Mouse (Mus musculus) cerebellum, postnatal 25 days (tissue): ENCODE results near the gene Sbds.
A peak's percentile ranks its signal among the peaks of the same experiment; 100 is the strongest.

Source experiments
- DNase-seq, 2 experiments: peaks; one replicate each; pipeline ENCODE4 v3.0.0; 2021; ENCODE audit warnings: mixed read lengths in 2 of 2

The Sbds gene

DNA sequence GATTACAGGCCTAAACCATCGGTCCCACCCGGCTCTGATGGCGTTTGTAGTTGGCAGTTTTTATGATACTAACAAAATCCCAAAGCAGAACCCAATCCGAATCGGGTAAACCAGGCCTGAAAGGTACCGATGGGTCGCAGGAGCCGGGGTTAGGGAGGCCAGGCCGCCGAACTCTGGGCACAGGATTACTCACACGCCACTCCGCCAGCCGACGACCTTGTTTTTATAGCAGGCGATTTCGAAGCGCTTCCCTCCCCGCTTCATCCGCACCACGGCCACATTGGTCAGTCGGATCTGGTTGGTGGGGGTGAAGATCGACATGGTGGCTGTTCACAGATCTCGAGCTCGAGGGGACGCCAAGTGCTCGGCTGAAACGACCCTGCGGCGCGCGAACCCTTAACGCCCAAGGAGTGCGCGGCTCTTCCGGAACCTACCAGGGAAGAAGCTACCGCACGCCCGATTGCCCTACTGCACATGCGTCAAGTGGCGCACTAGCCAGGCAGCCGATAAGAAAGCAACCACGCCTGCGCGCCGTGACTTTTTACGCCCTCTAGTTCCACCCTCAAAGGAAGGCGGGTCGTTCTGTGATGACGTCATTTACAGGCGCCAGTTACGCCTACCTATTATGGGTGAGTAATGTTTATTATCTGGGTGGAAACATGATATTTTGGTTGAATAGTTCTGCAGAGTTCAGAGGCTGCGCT is at the start of gene Sbds, which contains the start of gene Tyw1:
Gene Sbds (minus strand): TSS at position 514 of the 704 bp plus-strand sequence.
Gene Tyw1 (plus strand): TSS at position 603 of the 704 bp plus-strand sequence.
- peak; percentile 95 to 98 for DNase-seq

- DNase-seq: no peak
Observed at GRCm38 (mm10) chr5:130303611-130304010, 48.3 kb upstream of the Sbds start.

GRCm38 (mm10) chr5:130299526-130299925 is 44.2 kb upstream of the Sbds start:
- no peak for DNase-seq

- no peak for DNase-seq
Observed at GRCm38 (mm10) chr5:130298831-130299460, 43.6 kb upstream of the Sbds start.

- DNase-seq: no peak
Observed at GRCm38 (mm10) chr5:130296071-130296470, 40.7 kb upstream of the Sbds start.

- no peak for DNase-seq
Observed at GRCm38 (mm10) chr5:130294598-130294997, 39.3 kb upstream of the Sbds start.

DNA sequence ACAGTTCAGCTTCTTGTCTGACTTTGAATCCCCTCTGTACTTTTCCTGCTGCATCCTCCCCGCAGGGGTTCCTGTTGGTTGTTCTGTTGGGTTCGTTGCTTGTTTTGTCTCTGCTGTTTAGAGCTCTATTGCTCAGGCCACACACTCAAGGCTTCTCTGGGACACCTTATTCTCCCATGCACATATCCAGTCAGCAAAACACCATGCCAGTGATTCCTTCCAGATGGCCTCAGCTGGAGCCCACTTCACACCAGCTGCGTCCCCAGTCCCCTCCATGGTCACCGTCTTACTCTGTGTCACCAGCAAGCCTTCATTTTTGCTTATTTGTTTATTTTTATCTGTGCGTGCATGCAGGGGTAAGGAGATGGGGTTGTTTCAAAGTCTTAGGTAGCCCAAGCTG is 38.6 kb upstream of the Sbds start:
- no peak for DNase-seq

GRCm38 (mm10) chr5:130292976-130293375 is 37.6 kb upstream of the Sbds start:
- peak in 1 of 2 experiments; percentile 26 for DNase-seq

DNA sequence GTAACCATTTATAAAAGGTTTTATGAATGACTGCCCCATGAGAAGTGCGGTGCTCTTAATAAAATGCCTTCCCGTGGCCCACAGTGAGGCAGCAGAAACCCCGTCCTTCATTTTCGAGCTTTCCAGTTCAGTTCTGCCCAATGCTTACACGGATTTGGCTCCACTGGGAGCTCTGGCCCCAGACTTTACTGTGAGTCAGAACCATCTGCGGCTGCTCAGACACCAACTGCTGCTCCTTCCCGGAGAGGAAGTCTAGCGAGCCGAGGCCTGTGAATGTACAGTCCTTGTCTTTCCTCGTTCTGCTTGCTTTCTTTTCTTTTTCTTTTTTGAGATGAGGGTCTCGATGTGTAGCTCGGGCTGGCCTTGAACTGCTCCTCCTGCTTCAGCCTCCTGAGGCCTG is 35.4 kb upstream of the Sbds start:
- peak; percentile 72 to 80 for DNase-seq

- peak in 1 of 2 experiments; percentile 36 for DNase-seq
Observed at GRCm38 (mm10) chr5:130290242-130290641, 34.9 kb upstream of the Sbds start.

- DNase-seq: no peak
Observed at GRCm38 (mm10) chr5:130288106-130288505, 32.8 kb upstream of the Sbds start.

GRCm38 (mm10) chr5:130283079-130283732 is 27.9 kb upstream of the Sbds start:
- DNase-seq: no peak

DNA sequence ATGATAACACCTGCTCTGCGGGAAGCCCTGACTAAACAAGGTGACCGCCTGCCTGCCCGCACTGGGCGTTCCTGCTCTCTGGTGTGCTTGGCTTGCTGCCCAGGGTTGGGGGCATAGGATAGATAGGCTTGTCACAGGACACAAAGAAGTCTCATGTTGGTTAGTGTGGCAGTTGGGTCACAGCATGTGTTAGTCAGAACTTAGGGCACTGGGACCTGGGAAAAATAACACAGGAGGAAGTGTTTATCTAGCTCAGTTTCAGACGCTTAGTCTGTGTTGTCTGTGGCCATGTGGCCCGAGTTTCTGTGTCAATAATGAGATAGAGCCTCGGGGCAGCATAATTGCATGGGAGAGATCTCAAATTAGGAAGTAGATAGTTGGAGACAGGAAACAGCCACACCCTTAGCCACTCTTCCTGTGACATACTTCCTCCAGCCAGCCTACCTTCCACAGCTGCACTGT is 22.7 kb upstream of the Sbds start:
- peak in 1 of 2 experiments; percentile 29 for DNase-seq

GRCm38 (mm10) chr5:130275509-130275908 is 20.2 kb upstream of the Sbds start:
- DNase-seq: peak; percentile 49 to 72

GRCm38 (mm10) chr5:130273046-130273445 is 17.7 kb upstream of the Sbds start:
- DNase-seq: no peak

- DNase-seq: peak in 1 of 2 experiments; percentile 24
Observed at GRCm38 (mm10) chr5:130272344-130272743, 17.0 kb upstream of the Sbds start.

DNA sequence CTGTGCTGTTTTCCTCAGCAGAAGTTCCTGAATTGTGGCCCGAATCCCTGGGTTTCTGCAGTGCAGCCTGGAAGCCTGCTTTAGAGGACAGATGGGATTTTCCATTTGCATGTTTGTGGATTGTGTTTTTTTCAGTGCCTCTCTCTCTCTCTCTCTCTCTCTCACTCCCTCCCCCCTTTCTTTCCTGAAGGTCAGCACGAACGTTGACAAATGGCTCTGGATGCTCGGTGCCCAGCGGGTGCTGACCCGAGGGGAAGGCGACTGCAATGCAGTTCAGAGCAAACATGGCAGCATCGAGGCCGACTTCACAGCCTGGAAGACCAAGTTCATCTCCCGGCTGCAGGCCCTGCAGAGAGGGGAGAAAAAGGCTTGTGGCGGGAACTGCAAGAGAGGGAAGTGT is 13.6 kb upstream of the Sbds start:
- DNase-seq: no peak

GRCm38 (mm10) chr5:130267316-130267715 is 12.0 kb upstream of the Sbds start:
- DNase-seq: peak; percentile 30 to 65

DNA sequence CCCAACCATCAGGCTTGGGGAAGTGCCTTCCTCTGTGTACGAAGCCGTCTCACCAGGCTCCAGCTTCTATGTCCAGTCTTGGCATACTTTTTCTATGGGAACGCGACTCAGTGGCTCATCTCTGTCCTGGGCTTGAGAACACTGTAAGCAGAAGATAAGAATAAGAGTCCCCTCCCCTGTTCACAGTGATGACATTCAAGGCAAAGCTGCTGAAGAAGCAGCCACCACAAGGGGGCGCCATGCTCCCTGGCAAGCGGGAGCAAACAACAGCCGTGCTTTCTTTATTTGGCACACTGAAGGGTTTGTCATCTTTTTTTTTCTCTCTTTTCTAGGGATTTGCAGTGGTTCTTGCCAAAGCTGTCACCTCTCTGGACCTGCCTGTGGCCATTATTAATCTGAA is 11.3 kb upstream of the Sbds start:
- DNase-seq: peak; percentile 46 to 71

GRCm38 (mm10) chr5:130264433-130265005 is 9.2 kb upstream of the Sbds start:
- DNase-seq: no peak

DNA sequence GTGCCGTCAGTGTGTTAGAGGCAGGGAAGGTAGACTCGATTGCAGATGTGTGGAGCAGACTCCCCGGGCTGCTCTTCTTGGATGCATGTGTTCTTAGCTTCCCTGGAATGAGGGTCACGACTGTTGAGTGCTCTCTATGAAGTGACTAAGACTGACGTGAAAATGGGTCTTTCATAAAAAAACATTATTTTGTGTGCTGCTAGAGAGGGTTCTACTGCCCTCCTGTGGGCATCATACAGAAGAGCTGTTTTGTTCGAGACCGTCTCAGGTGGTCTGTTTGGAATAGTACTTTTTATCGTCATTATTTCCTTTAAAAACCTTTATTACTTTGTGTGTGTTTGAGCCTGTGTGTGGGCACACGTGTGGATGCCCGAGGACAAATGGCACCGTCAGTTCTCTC is 8.1 kb upstream of the Sbds start:
- no peak for DNase-seq

DNA sequence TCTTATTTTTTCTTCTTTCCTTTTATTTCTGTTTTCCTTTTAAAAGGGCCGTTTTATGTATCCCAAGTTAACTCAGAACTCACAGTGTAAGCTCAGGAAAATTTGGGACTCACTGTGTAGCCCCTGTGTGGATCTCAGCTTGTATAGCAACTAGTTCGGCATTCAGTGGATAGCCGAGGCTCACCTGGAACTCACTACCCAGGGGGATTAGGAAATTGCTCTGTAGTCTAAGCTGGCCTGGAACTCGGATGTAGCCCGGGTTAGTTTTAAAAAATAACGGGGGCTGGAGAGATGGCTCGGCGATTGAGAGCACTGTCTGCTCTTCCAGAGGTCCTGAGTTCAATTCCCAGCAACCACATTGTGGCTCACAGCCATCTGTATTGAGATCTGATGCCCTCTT is 2.0 kb upstream of the Sbds start:
- no peak for DNase-seq

DNA sequence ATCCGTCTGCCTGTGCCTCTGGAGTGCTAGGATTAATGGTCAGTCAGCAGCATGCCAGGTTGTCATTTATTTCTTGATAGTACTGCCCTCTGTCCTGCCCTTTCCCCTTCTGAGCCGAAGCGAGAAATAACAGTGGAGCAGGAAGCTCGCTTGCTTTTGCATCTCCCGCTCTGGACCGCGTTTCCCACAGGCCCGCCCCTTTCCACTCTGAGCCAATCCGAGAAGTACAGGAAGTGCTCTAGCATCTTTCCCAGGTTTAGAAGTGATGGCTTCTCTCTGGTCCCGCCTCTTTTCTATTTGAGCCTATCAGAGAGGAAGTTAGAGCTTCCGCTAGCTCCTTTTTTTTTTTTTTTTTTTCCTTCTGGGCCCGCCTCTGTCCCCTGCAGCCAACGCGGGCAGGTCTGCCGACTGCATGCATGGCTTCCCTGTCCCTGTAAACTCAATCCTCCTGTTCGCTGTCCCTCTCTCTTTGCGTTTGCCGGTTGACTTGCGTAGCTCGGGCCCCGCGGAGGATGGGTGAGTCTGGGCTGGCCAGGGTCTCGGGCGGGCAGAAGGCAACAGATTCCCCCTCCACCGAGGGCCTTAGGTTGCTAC is 1.4 kb upstream of the Sbds start:
- DNase-seq: peak; percentile 92 to 94
